Mouse (Mus musculus): ENCODE measurements around the gene Fuca2. TPM values are rescaled to one million over a fixed set of nuclear protein-coding genes. Genes with fewer than 3 reads are reported as not detected.
"Not testable (repeated sequence)": the region's sequence is repeated elsewhere in the genome, so short reads cannot be mapped to it uniquely, and the experiment has no call there.

Gene Fuca2
- polyA plus RNA-seq, 1 experiment from 2014 or later = 27.8 TPM

DNA sequence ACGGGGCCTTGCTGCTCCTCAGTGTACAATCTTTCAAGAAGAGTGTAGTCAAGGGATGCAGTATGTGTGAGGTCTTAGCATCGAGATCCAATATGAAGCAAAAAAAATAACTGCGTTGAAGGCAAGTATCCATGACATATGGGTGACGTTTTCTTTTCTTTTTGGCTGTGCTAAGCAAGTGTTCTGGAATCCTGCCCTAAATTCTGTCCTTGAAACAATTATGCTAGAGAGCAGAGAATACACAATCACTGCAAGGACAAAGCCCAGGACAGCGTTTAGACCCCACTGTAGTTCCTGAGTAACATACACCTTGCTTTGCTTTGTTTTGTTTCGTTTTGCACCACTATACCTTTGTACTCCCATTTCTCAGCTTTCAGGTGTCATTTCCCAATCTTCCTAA lies 20.0 kb upstream of the Fuca2 start:
- 82% methylated on average over 6 of the region's 6 CpGs for WGBS
- no peak overlapping the region for H3K27ac ChIP-seq
- H3K9ac ChIP-seq (replicated peaks) = no peak overlapping the region
- no peak for ATAC-seq (ENCODE audit: insufficient number of reproducible peaks, insufficient read depth, low FRiP score, low TSS enrichment, low read depth)
- no peak overlapping the region for H3K4me3 ChIP-seq (replicated peaks)
- H3K4me1 ChIP-seq (replicated peaks) = peaks cover 5% of the 10 kb centered on the region; the same call in 1 of the 2 replicates
- no peaks in the 10 kb centered on the region for H3K9me3 ChIP-seq
- no peaks in the 10 kb centered on the region for H3K36me3 ChIP-seq
- peaks cover 24% of the 10 kb centered on the region for H3K27me3 ChIP-seq
- H3K4me2 ChIP-seq = no peak overlapping the region

GRCm38 (mm10) chr10:13485958-13486357 lies 13.4 kb upstream of the Fuca2 start:
- Histone ChIP-seq H3K27me3 (no peaks in the 10 kb centered on the region), H3K9ac (replicated peaks) (no peak overlapping the region), H3K36me3 (no peaks in the 10 kb centered on the region), H3K27ac (no peak overlapping the region), H3K4me3 (replicated peaks) (no peak overlapping the region), H3K4me1 (replicated peaks) (no peaks in the 10 kb centered on the region), H3K9me3 (no peaks in the 10 kb centered on the region), H3K4me2 (no peak overlapping the region)
- 71% methylated on average over 4 of the region's 4 CpGs for WGBS
- ATAC-seq (ENCODE audit: insufficient number of reproducible peaks, insufficient read depth, low FRiP score, low TSS enrichment, low read depth) = no peak

DNA sequence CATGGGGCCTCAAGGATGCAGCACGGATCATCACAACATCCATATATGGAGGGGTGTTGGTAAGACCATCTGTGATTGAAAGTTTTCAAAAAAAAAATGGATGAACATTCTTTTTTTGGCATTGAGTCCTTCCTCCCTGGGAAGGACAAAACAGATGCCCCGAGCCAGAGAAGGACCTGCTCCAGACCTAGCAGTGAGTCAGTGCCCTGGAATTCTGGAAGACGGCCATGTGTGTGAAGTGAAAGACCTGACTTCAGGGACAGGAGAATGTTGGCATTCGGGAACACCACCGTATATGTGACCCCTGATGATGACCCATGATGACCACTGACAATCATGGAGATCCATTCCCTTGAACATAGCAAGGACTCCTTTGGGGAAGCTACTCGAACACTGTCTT lies 9.7 kb upstream of the Fuca2 start:
- H3K4me1 ChIP-seq (replicated peaks) = no peaks in the 10 kb centered on the region
- H3K4me2 ChIP-seq = no peak overlapping the region
- no peak overlapping the region for H3K4me3 ChIP-seq (replicated peaks)
- no peak for ATAC-seq (ENCODE audit: insufficient number of reproducible peaks, insufficient read depth, low FRiP score, low TSS enrichment, low read depth)
- H3K9me3 ChIP-seq = no peaks in the 10 kb centered on the region
- WGBS = 78% methylated on average over 6 of the region's 6 CpGs
- no peak overlapping the region for H3K9ac ChIP-seq (replicated peaks)
- H3K36me3 ChIP-seq = no peaks in the 10 kb centered on the region
- H3K27me3 ChIP-seq = no peaks in the 10 kb centered on the region
- no peak overlapping the region for H3K27ac ChIP-seq

- ATAC-seq (ENCODE audit: insufficient number of reproducible peaks, insufficient read depth, low FRiP score, low TSS enrichment, low read depth) = no peak
- Histone ChIP-seq H3K27ac (no peak overlapping the region), H3K4me3 (replicated peaks) (no peak overlapping the region), H3K9me3 (no peaks in the 10 kb centered on the region), H3K9ac (replicated peaks) (no peak overlapping the region), H3K27me3 (0 out of 2 replicates have a peak, but pooled peaks cover under 1% of the 10 kb centered on the region), H3K36me3 (no peaks in the 10 kb centered on the region), H3K4me2 (no peak overlapping the region), H3K4me1 (replicated peaks) (no peaks in the 10 kb centered on the region)
- WGBS = 91% methylated on average over 9 of the region's 9 CpGs
Observed at GRCm38 (mm10) chr10:13493978-13494686, 5.2 kb upstream of the Fuca2 start.

- no peak for ATAC-seq (ENCODE audit: insufficient number of reproducible peaks, insufficient read depth, low FRiP score, low TSS enrichment, low read depth)
- Histone ChIP-seq H3K4me2 (no peak overlapping the region), H3K27ac (no peak overlapping the region), H3K9me3 (no peaks in the 10 kb centered on the region), H3K9ac (replicated peaks) (no peak overlapping the region), H3K27me3 (0 out of 2 replicates have a peak, but pooled peaks cover 4% of the 10 kb centered on the region), H3K36me3 (no peaks in the 10 kb centered on the region), H3K4me3 (replicated peaks) (no peak overlapping the region), H3K4me1 (replicated peaks) (no peaks in the 10 kb centered on the region; the same call in 1 of the 2 replicates)
- WGBS = 85% methylated on average over 3 of the region's 3 CpGs
Observed at GRCm38 (mm10) chr10:13496315-13496714, 3.0 kb upstream of the Fuca2 start.

DNA sequence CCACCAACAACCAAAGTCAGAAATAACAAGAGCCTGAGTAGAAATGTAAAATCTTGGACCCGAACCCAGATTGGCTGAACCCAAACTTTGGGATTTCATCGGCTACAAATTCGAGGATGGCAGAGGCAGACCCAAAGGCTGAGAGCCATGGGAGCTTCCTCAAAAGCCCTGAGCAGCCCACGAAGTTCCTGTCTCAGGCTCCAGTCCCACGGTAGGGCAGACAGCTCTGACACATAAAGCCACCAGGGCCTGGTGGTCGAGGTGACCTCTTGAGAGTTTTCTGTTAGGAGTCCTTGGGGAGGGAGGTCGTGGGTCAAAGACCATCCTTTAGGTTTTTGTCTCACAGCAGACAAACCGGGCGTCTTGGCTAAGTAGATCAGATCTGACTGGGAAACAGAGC lies 1.1 kb downstream of the Fuca2 start:
- peak overlapping the region; percentile 83 for H3K4me2 ChIP-seq
- no peak; the same call in 1 of the 2 replicates for ATAC-seq (ENCODE audit: insufficient number of reproducible peaks, insufficient read depth, low FRiP score, low TSS enrichment, low read depth)
- 50% methylated on average over 9 of the region's 9 CpGs for WGBS
- H3K36me3 ChIP-seq = peaks cover 9% of the 10 kb centered on the region; the same call in 1 of the 2 replicates
- H3K4me1 ChIP-seq (replicated peaks) = no peaks in the 10 kb centered on the region; the same call in 1 of the 2 replicates
- H3K27me3 ChIP-seq = 0 out of 2 replicates have a peak, but pooled peaks cover 4% of the 10 kb centered on the region
- H3K9me3 ChIP-seq = no peaks in the 10 kb centered on the region
- no peak overlapping the region for H3K27ac ChIP-seq
- peak overlapping the region; percentile 63 for H3K4me3 ChIP-seq (replicated peaks)
- H3K9ac ChIP-seq (replicated peaks) = no peak overlapping the region

- 0 out of 2 replicates have a peak, but pooled peaks cover 4% of the 10 kb centered on the region for H3K27me3 ChIP-seq
- peak overlapping the region; percentile 63 for H3K4me3 ChIP-seq (replicated peaks)
- ATAC-seq (ENCODE audit: insufficient number of reproducible peaks, insufficient read depth, low FRiP score, low TSS enrichment, low read depth) = peak; percentile 83
- peak overlapping the region; percentile 63 for H3K9ac ChIP-seq (replicated peaks)
- peaks cover 9% of the 10 kb centered on the region; the same call in 1 of the 2 replicates for H3K36me3 ChIP-seq
- peak overlapping the region; percentile 83 for H3K4me2 ChIP-seq
- under 1% methylated on average over 30 of the region's 30 CpGs for WGBS
- no peaks in the 10 kb centered on the region; the same call in 1 of the 2 replicates for H3K4me1 ChIP-seq (replicated peaks)
- H3K9me3 ChIP-seq = no peaks in the 10 kb centered on the region
- no peak overlapping the region for H3K27ac ChIP-seq
Observed at GRCm38 (mm10) chr10:13500938-13501496, 1.7 kb downstream of the Fuca2 start.

DNA sequence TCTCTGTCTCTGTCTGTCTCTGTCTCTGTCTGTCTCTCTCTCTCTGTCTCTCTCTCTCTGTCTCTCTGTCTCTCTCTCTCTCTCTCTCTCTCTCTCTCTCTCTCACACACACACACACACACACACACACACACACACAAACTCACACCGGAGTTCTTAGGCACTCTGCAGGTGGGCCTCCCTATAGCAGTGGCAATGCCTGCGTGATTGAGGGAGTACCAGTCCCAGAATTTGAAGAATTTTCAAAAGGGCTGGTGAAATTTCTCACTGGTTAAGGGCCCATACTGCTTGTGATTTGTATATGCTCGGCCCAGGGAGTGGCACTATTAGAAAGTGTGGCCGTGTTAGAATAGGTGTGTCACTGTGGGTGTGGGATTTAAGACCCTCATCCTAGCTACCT lies 2.2 kb downstream of the Fuca2 start:
- H3K36me3 ChIP-seq; H3K27me3 ChIP-seq; ATAC-seq (ENCODE audit: insufficient number of reproducible peaks, insufficient read depth, low FRiP score, low TSS enrichment, low read depth); H3K9me3 ChIP-seq; H3K27ac ChIP-seq; H3K4me1 ChIP-seq (replicated peaks): not testable (repeated sequence)
- H3K9ac ChIP-seq (replicated peaks) = peak overlapping the region; percentile 63
- H3K4me2 ChIP-seq = peak overlapping the region; percentile 83
- 52% methylated on average over 4 of the region's 4 CpGs for WGBS
- H3K4me3 ChIP-seq (replicated peaks) = peak overlapping the region; percentile 63

DNA sequence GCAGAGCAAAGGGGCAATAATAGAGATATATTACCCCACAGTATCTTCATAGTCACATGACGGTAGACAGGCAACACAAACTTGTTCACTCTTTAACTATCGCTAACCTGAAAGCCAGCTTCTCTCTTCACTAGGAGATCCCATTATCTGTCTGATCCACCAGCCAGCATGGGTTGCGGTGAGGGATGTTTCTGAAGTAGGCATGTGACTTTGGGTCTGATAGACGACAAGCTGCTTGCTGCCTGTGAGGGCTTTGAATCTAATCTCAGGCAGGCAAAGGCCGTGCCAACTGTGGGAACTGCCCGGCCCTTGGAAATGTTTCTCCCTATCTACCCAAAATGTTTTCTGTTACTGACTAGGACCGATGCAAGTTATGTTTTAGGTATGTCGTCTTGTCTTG lies 3.0 kb downstream of the Fuca2 start:
- peaks cover 9% of the 10 kb centered on the region; the same call in 1 of the 2 replicates for H3K36me3 ChIP-seq
- ATAC-seq (ENCODE audit: insufficient number of reproducible peaks, insufficient read depth, low FRiP score, low TSS enrichment, low read depth) = no peak
- no peak overlapping the region for H3K4me2 ChIP-seq
- WGBS = 85% methylated on average over 8 of the region's 8 CpGs
- no peak overlapping the region for H3K27ac ChIP-seq
- no peak overlapping the region for H3K4me3 ChIP-seq (replicated peaks)
- no peak overlapping the region for H3K9ac ChIP-seq (replicated peaks)
- no peaks in the 10 kb centered on the region; the same call in 1 of the 2 replicates for H3K4me1 ChIP-seq (replicated peaks)
- H3K9me3 ChIP-seq = no peaks in the 10 kb centered on the region
- H3K27me3 ChIP-seq = 0 out of 2 replicates have a peak, but pooled peaks cover 4% of the 10 kb centered on the region

DNA sequence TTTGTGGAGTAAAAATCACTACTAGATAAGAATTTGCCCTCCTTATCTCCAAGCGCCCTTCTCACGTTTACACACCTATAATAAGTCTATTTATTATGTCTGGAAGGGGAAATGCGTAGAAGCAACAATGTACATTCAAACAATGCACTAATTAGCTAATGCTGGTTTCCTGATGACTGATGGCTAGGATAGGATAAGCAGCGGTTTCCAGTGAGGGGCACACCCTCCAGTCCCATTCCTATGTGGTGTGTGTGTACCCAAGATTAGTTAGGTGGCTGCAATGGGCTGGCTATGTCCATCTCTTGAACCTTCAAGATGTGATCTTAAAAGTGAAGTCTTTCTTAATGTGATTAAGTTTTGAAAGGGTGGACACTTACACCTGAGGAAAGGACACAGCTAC lies 22.5 kb downstream of the Fuca2 start:
- Histone ChIP-seq H3K4me2 (no peak overlapping the region), H3K4me3 (replicated peaks) (no peak overlapping the region), H3K36me3 (peaks cover 9% of the 10 kb centered on the region; the same call in 1 of the 2 replicates), H3K4me1 (replicated peaks) (no peaks in the 10 kb centered on the region), H3K27ac (no peak overlapping the region), H3K27me3 (no peaks in the 10 kb centered on the region), H3K9me3 (no peaks in the 10 kb centered on the region), H3K9ac (replicated peaks) (no peak overlapping the region)
- no peak for ATAC-seq (ENCODE audit: insufficient number of reproducible peaks, insufficient read depth, low FRiP score, low TSS enrichment, low read depth)
- WGBS = 83% methylated on average over 4 of the region's 4 CpGs

- Histone ChIP-seq H3K4me1 (replicated peaks) (no peaks in the 10 kb centered on the region), H3K36me3 (peaks cover 45% of the 10 kb centered on the region; the same call in 1 of the 2 replicates), H3K27me3 (no peaks in the 10 kb centered on the region), H3K9ac (replicated peaks) (no peak overlapping the region), H3K4me3 (replicated peaks) (no peak overlapping the region), H3K27ac (no peak overlapping the region), H3K4me2 (no peak overlapping the region), H3K9me3 (no peaks in the 10 kb centered on the region)
- WGBS = 93% methylated on average over 4 of the region's 4 CpGs
- no peak for ATAC-seq (ENCODE audit: insufficient number of reproducible peaks, insufficient read depth, low FRiP score, low TSS enrichment, low read depth)
Observed at GRCm38 (mm10) chr10:13528155-13528554, 28.8 kb downstream of the Fuca2 start.
